Mouse (Mus musculus) urinary bladder, postnatal 14 days (tissue): ENCODE measurements around the gene Tmem41a.
"Not testable (repeated sequence)": the region's sequence is repeated elsewhere in the genome, so short reads cannot be mapped to it uniquely, and the experiment has no call there.

Experiments used
- DNase-seq: peaks from one replicate; pipeline ENCODE4 v3.0.0; 2021; ENCODE audit warnings: low spot score

Gene Tmem41a

DNA sequence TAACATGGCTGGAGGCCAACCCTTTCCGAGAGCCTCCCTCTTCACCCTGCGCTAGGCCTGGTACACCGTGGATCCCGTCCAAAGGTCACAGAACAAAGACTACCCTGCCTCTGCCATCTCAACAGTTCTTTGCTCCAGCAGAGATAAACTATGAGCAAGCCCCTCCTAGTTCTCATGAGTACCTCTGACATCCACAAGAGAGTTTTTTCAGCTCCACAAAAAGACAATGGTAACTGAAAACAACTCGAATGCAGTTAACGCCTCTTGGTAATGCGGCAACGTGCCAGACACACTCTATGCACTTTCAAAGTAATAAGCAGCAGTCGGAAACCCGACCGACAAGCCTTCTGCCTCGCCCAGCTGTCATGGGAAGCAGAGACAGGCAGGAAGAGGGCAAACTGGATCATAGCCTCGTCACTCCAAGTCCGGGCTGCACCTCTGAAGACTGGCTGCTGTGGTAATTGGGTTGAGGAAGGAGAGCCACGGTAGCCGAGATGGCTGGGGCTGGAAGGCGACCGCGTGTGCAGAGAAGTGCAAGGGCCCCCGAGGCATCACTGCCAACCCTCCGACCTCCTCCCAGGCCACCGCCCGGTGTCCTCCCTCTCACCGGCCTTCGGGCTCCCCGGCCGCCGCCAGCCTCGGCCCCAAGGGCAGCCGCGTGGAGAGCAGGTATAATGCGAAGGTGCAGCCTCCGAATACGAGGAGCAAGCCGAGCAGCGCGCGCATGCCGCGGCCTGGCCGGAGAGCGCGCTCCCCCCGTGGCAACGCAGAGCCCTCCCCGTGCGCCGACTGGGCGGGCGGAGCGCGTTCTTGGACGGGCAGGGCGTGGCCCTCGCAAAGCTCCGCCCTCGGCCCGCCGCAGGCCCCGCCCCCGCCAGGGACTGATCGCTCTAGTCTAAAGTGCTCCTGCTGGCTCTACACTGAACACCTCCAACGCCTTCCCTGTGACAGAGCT lies at the start of gene Tmem41a:
TSS of gene Tmem41a (minus strand) at position 792 of the 955 bp plus-strand sequence.
- peak; percentile 90 for DNase-seq

- no peak for DNase-seq
Observed at GRCm38 (mm10) chr16:21996402-21996801, 49.0 kb upstream of the Tmem41a start.

- peak; percentile 53 for DNase-seq
Observed at GRCm38 (mm10) chr16:21995304-21995703, 48.0 kb upstream of the Tmem41a start, which contains the start of gene Liph. Gene Liph, minus strand, starts transcription at chr16:21995663.

DNA sequence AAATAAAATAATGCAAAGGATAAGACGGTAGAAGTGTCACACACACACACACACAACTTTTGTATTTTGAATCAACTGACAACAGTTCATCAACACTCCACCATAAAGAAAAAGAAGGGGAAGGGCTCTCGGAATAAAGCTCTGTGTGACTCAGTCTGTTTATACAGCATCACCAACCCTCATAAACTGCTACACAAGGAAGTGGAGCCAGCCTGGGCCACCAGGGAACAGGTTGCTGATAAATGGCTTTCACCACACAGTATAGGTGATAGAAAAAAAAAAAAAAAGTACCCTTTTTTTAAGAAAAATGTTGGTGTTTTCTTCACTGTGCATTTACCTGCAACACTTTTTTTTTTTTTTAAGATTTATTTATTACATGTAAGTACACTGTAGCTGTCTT lies 44.4 kb upstream of the Tmem41a start:
- peak; percentile 18 for DNase-seq

DNA sequence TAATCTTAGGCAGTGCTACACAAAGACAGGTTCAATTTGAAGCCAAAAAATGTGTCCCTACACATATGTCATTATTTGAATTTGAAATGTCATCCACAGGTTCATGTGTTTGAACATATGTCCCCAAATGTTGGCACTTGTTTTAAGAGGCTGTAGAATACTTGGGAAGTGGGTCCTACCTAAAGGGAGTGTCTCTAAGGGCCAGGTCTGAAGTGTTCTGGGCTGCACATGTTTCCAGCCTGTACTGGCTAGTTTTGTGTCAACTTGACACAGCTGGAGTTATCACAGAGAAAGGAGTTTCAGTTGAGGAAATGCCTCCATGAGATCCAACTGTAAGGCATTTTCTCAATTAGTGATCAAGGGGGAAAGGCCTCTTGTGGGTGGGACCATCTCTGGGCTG lies 43.5 kb upstream of the Tmem41a start:
- not testable (repeated sequence) for DNase-seq

DNA sequence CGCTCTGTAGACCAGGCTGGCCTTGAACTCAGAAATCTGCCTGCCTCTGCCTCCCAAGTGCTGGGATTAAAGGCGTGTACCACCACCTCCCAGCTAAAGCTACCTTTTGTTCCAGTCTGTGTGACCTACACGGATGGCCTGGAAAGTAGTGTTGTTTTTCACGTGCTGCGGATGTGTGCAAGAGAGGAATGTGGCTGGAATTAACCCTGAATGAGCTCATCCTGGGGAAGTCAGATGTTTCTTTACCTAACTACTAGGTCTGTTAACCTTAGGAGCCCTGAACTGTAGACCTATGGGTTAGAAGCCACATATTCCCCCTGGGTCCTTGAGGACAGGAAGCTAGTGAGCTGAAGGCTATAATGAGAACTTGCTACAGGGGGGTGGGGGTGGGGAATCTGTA lies 40.6 kb upstream of the Tmem41a start:
- no peak for DNase-seq

DNA sequence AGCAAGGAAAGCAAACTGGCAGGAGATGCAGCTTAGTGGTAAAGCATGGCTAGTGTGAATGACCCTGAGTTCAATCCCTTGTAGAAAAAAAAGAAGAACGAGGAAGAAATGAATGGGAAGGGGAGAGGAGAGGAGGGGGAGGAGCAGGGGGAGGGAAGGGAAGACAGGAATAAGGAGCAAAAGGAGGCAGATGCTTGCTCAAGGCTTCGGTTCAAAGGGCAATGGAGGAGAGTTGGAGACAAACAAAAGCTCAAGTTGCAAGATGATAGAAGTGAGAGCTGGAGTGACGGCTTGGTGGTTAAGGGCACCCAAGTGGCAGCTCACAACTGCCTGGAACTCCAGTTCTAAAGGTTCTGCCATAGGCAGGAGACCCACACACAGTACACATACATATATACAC lies 38.8 kb upstream of the Tmem41a start:
- DNase-seq = no peak

DNA sequence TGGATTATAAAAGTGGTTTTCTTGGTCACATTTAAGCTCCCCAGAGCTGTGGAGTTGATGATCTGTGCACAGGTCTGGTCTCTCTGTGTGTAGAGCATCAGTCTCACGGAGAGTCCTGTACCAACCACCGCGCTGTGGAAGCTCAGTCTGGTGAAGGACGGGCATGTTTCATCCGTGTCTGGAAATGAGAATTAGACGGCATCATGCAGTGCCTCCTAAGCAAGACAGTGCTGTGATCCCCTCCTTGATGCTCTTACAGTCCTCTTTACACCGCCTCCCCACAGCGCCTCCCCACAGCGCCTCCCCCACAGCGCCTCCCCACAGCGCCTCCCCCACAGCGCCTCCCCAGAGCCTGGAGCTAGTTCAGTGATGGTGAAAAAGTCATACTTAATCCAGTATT lies 36.7 kb upstream of the Tmem41a start:
- no peak for DNase-seq

GRCm38 (mm10) chr16:21983581-21983980 lies 36.2 kb upstream of the Tmem41a start:
- DNase-seq = no peak

- no peak for DNase-seq
Observed at GRCm38 (mm10) chr16:21983146-21983545, 35.8 kb upstream of the Tmem41a start.

- DNase-seq = no peak
Observed at GRCm38 (mm10) chr16:21977347-21977746, 30.0 kb upstream of the Tmem41a start.

GRCm38 (mm10) chr16:21976203-21976602 lies 28.9 kb upstream of the Tmem41a start:
- no peak for DNase-seq

DNA sequence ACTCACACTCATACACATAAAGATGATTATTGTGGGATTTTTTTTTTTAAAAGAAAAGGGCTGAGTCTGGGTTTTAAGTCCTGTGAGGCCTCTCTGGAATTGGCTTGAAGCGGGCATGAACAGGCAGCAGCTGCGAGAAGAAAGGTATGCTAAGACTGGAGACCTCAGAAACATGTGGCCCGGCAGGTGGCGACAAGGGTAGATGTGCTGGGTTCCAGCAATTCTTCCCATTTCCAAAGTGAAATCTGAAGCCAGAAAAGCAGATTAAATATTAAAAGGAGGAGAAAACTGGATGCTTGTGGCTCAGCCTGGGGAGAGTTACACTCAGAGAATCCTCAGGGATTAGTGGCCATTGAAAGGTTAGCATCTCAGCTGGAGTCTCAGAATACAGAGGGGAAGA lies 24.1 kb upstream of the Tmem41a start:
- DNase-seq = no peak

DNA sequence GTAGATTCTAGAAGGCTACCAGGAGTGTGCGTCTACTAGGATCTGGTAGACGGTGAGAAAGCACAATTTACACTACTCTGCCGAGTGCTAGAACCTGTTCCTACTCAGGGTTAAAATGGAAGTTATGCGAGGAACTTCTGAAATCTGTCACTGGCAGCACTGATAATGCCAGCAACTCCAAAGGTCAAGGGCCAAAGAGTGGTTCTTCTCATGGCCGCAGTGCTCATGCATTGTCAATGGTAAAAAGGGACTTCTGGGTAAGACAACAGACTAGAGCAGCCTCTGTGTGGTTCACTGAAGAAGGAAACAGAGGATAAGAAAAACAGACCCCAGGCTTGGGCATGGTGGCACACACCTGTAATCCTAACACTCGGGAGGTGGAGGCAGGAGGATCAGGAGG lies 23.2 kb upstream of the Tmem41a start:
- DNase-seq = no peak

DNA sequence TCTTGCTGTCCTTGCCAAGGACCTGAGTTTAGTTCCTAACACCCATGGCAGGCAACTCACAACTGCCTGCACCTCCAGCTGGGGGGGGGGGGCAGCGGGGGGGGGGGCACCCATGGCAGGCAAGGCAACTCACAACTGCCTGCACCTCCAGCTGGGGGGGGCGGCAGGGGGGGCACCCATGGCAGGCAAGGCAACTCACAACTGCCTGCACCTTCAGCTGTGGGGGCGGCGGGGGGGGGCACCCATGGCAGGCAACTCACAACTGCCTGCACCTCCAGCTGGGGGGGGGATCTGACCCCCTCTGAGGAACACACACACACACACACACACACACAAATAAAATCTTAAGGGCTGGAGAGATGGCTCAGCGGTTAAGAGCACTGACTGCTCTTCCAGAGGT lies 22.5 kb upstream of the Tmem41a start:
- no peak for DNase-seq

DNA sequence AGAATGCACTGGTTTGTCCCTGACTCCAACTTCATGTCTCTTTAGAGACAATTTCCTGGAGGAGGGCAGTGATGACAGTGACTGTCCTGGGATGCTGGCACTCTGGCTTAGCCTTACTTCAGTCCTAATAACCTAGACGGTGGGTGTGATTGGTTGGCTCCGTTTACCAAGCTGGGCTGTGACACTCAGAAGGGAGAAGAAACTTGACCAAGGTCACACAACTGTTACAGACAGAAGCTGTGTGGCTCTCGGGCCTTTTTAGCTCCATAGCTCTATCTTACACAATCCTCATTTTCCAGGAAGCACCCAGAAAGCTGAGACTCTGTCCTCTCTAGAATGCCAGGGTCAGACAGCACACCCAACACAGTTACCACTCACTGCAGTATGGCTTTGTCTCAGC lies 18.2 kb upstream of the Tmem41a start:
- no peak for DNase-seq

DNA sequence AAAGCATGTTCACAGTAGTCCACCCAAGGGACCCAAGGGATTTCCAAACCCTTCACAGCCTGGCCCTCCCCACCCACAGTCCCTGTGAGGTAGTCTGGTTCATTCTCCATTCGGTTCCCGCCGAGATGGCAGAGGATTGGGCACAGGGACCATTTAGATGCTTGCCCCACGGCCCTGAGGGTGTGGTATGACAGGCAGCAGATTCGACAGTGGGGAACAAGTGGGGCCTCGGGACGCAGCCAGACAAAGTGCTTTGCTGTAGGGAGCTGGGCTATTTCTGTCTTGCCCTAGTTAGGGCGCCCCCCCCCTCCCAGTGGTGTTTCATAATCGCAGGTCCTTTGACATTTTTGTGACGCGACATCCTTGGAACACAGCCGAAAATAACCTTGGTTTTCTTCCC lies 8.2 kb upstream of the Tmem41a start:
- no peak for DNase-seq

- DNase-seq = no peak
Observed at GRCm38 (mm10) chr16:21928471-21928870, 18.9 kb downstream of the Tmem41a start.

GRCm38 (mm10) chr16:21916681-21917080 lies 30.7 kb downstream of the Tmem41a start:
- no peak for DNase-seq

GRCm38 (mm10) chr16:21913347-21913746 lies 34.0 kb downstream of the Tmem41a start:
- DNase-seq = no peak

DNA sequence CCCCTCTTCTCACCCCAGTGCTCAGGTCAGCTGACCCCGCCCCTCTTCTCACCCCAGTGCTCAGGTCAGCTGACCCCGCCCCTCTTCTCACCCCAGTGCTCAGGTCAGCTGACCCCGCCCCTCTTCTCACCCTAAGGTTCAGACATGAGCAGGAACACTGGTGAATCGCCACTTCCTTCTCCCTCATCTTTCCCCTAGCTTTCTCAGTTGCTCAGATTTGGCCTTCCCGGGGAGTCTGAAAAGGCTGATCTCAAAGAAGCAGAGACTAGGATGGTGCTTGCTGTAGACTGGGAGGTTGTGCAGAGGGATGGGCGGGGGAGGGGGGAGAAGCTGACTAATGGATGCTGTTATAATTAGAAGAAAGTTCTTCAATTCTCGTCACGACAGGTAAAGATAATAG lies 38.4 kb downstream of the Tmem41a start:
- not testable (repeated sequence) for DNase-seq

DNA sequence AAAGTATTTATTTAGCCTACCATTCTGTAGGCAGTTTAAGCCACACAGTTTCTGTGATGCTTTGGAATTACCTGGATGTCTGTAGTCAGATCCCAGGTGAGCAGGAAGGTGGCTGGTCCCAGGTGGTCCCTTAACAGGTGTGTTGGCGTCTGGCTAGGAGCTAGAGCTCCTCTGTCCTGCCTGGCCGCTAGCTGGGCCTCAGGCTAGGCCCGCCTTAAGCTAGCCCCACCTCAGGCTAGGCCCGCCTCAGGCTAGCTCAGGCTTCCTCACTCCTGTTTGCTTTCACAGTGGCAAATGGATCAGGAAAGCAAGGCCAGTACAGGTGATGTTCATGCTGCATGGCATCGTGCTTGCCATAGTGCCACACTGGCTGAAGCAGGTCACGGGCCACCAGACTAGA lies 40.5 kb downstream of the Tmem41a start:
- no peak for DNase-seq

GRCm38 (mm10) chr16:21905996-21906395 lies 41.4 kb downstream of the Tmem41a start:
- no peak for DNase-seq

- DNase-seq = no peak
Observed at GRCm38 (mm10) chr16:21904636-21905035, 42.7 kb downstream of the Tmem41a start.
